Mouse (Mus musculus): ENCODE results near the gene Errfi1.

Gene Errfi1

GRCm38 (mm10) chr4:150879631-150880030 is 25.9 kb downstream of the Errfi1 start:
- no peak for DNase-seq (ENCODE audit: low read depth)

- no peak for DNase-seq (ENCODE audit: low read depth)
Measured at GRCm38 (mm10) chr4:150880364-150880763, 26.6 kb downstream of the Errfi1 start.

GRCm38 (mm10) chr4:150882632-150883031 is 28.9 kb downstream of the Errfi1 start:
- DNase-seq (ENCODE audit: low read depth): no peak

- DNase-seq (ENCODE audit: low read depth): no peak
Measured at GRCm38 (mm10) chr4:150887903-150888302, 34.2 kb downstream of the Errfi1 start.

GRCm38 (mm10) chr4:150888492-150888891 is 34.8 kb downstream of the Errfi1 start:
- DNase-seq (ENCODE audit: low read depth): no peak

GRCm38 (mm10) chr4:150889273-150889954 is 35.7 kb downstream of the Errfi1 start:
- no peak for DNase-seq (ENCODE audit: low read depth)

GRCm38 (mm10) chr4:150889955-150890315 is 36.2 kb downstream of the Errfi1 start:
- DNase-seq (ENCODE audit: low read depth): no peak

GRCm38 (mm10) chr4:150891308-150891707 is 37.6 kb downstream of the Errfi1 start:
- DNase-seq (ENCODE audit: low read depth): no peak

GRCm38 (mm10) chr4:150894718-150895501 is 41.2 kb downstream of the Errfi1 start:
- DNase-seq (ENCODE audit: low read depth): no peak

GRCm38 (mm10) chr4:150896896-150897624 is 43.3 kb downstream of the Errfi1 start:
- no peak for DNase-seq (ENCODE audit: low read depth)

- peak; percentile 93 for DNase-seq (ENCODE audit: low read depth)
Measured at GRCm38 (mm10) chr4:150898716-150899365, 45.1 kb downstream of the Errfi1 start.

GRCm38 (mm10) chr4:150900486-150900885 is 46.8 kb downstream of the Errfi1 start:
- no peak for DNase-seq (ENCODE audit: low read depth)

- DNase-seq (ENCODE audit: low read depth): peak; percentile 90
Measured at GRCm38 (mm10) chr4:150901651-150902050, 47.9 kb downstream of the Errfi1 start.

GRCm38 (mm10) chr4:150902062-150902461 is 48.3 kb downstream of the Errfi1 start:
- DNase-seq (ENCODE audit: low read depth): no peak

GRCm38 (mm10) chr4:150903091-150903742 is 49.5 kb downstream of the Errfi1 start:
- no peak for DNase-seq (ENCODE audit: low read depth)

- DNase-seq (ENCODE audit: low read depth): no peak
Measured at GRCm38 (mm10) chr4:150907099-150907498, 53.4 kb downstream of the Errfi1 start.

GRCm38 (mm10) chr4:150908512-150908911 is 54.8 kb downstream of the Errfi1 start:
- peak; percentile 67 for DNase-seq (ENCODE audit: low read depth)

GRCm38 (mm10) chr4:150909451-150910156 is 55.9 kb downstream of the Errfi1 start:
- peak; percentile 100 for DNase-seq (ENCODE audit: low read depth)

GRCm38 (mm10) chr4:150910164-150910951 is 56.6 kb downstream of the Errfi1 start:
- no peak for DNase-seq (ENCODE audit: low read depth)

GRCm38 (mm10) chr4:150913743-150914142 is 60.0 kb downstream of the Errfi1 start:
- peak; percentile 72 for DNase-seq (ENCODE audit: low read depth)

Data from induced T-regulatory cell, adult 2 months (primary cell).